Mouse (Mus musculus) left cerebral cortex, adult 2 months (tissue): ENCODE results near the gene Dync1i2. TPM values are rescaled to one million over a fixed set of nuclear protein-coding genes. Genes with fewer than 3 reads are reported as not detected.

Source experiments
- DNase-seq, 2 experiments: peaks; one replicate each; pipeline ENCODE4 v3.0.0; 2021 to 2022; ENCODE audit warnings: low spot score in 2 of 2, mixed read lengths in 1 of 2; ENCODE audit errors: extremely low spot score in 1 of 2
- H3K27ac ChIP-seq: fragments of 200-600 bp; 2 replicates; pipeline ENCODE4 v1.8.1; 2022
- H3K4me3 ChIP-seq: fragments of 200-600 bp; 2 replicates; pipeline ENCODE4 v1.8.1; 2022
- CTCF ChIP-seq: fragments of 200-600 bp; IDR thresholded peaks from 2 replicates; pipeline ENCODE4 v1.8.1; 2022; ENCODE audit warnings: antibody characterized with exemption, mild to moderate bottlenecking, moderate library complexity
- intact Hi-C: fragments of 180-260 bp; cut with DNase I; formaldehyde crosslinking; loops from one replicate; pipeline ENCODE4 v1.15.1; 2025
- total RNA-seq, 2 experiments: library from RNA; stranded (reverse); gene quantifications; 2 replicates each; pipeline ENCODE4 v1.2.3; 2021

The Dync1i2 gene
- total RNA-seq, 2 experiments from 2014 or later, result 129 to 136 TPM

DNA sequence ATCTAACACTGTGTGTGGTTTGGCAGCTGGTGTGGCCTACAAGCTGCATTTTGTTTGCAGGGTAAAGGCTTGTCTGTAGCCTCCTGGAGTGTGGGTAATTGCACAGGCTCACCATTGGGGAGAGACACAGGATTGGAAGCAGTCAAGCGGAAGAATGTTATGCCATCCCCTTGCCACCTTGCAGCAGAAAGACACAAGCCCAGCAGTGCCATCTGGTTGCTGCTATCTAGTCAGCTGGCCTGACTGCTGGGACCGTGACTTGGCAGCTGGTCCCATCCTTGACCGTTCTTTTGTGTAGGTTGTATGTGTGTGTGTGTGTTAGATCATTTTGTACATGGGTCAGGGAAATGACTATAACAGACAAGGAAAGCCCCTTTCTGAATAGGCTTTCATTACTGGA, 33.9 kb downstream of the Dync1i2 start:
- peak; percentile 24 to 36 for DNase-seq
- H3K4me3 ChIP-seq, result no peak overlapping the region
- peak; percentile 32 for TF ChIP-seq CTCF
- intact Hi-C loops, result loop anchor here (10.0 kb wide), 1 partner anchor 541 kb away; no protein-coding TSS in a partner anchor
- peak overlapping the region; percentile 67 for H3K27ac ChIP-seq

DNA sequence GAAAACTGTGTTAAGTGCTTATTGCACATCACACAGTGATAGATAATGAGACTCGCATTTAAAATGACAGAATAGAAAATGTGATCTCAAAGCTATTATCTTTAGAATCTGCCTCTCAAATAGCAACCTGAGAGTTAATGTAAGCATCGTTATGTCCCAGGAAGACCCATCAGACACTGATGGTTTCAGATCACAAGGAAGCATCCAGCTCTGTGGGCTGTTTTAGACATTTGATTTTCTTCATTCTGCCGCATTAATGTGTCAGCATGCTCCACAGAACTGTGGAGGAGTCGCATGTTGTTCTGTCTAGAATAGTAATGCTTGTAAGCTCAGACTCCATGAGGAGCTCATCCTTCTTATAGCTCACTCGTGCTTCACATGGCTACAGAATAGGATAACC, 34.6 kb downstream of the Dync1i2 start:
- intact Hi-C loops, result loop anchor here (10.0 kb wide), 1 partner anchor 541 kb away; no protein-coding TSS in a partner anchor
- no peak for TF ChIP-seq CTCF
- Histone ChIP-seq H3K27ac (peak overlapping the region; percentile 67), H3K4me3 (no peak overlapping the region)
- no peak for DNase-seq

- DNase-seq, result no peak
- no peak for TF ChIP-seq CTCF
- Histone ChIP-seq H3K27ac (no peak overlapping the region), H3K4me3 (no peak overlapping the region)
- intact Hi-C loops, result loop anchor here (10.0 kb wide), 1 partner anchor 543 kb away; no protein-coding TSS in a partner anchor
Observed at GRCm38 (mm10) chr2:71248071-71248470, 36.6 kb downstream of the Dync1i2 start.

GRCm38 (mm10) chr2:71250841-71251240, 39.3 kb downstream of the Dync1i2 start:
- TF ChIP-seq CTCF, result peak; percentile 53
- Histone ChIP-seq H3K27ac (no peak overlapping the region), H3K4me3 (no peak overlapping the region)
- no peak for DNase-seq
- intact Hi-C loops, result loop anchor here (5.0 kb wide), 1 partner anchor 566 kb away; no protein-coding TSS in a partner anchor

DNA sequence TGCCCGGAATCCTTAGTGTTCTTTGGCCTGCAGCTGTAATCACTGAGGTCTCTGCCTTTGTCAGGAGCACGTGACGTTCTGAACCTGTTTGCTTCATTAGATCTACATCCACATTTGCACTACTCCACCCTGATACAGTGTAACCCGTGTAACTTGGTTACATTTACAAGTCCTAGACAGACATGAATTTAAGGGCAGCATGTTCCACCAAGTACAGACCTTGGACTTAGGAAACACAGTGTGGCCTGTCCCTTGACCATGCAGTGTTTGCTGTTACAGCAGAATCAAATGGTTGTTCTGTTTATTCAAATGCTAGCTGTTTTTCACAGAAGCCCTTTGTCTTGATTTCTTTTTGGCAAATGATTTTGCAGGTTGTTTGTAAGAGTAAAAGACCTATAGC, 43.3 kb downstream of the Dync1i2 start:
- H3K4me3 ChIP-seq, result no peak overlapping the region
- no peak for TF ChIP-seq CTCF
- H3K27ac ChIP-seq, result no peak overlapping the region; the same call in 1 of the 2 replicates
- no peak for DNase-seq
- intact Hi-C loops, result loop anchor here (5.0 kb wide), 1 partner anchor 562 kb away; no protein-coding TSS in a partner anchor

DNA sequence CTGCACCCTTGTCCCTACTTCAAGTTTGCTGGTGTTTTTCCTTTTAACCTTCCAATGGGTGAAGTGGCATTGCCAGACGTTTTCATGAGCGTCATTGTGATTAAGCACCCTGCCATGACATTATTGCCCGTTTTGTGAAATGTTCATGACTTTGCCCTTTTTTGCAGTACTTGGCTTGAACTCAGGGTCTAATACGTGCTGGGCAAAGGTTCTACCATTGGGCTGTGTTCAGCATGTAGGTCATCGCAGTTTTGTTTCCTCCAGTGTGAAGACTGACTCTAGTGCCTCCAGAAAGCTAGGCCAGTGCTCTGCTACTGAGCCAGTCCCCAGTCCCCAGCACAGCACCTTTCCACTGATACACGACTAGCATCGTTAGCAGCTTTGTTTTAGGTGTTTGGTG, 45.1 kb downstream of the Dync1i2 start:
- Histone ChIP-seq H3K27ac (no peak overlapping the region), H3K4me3 (no peak overlapping the region)
- no peak for DNase-seq
- no peak for TF ChIP-seq CTCF
- intact Hi-C loops, result no loop called here

- intact Hi-C loops, result no loop called here
- H3K27ac ChIP-seq, result no peak overlapping the region
- no peak for TF ChIP-seq CTCF
- no peak overlapping the region for H3K4me3 ChIP-seq
- DNase-seq, result no peak
Observed at GRCm38 (mm10) chr2:71264585-71264984, 53.1 kb downstream of the Dync1i2 start.

- Histone ChIP-seq H3K27ac (no peak overlapping the region), H3K4me3 (no peak overlapping the region)
- TF ChIP-seq CTCF, result no peak
- intact Hi-C loops, result no loop called here
- DNase-seq, result no peak
Observed at GRCm38 (mm10) chr2:71268691-71269090, 57.2 kb downstream of the Dync1i2 start.

- intact Hi-C loops, result no loop called here
- no peak for DNase-seq
- H3K4me3 ChIP-seq, result no peak overlapping the region
- no peak for TF ChIP-seq CTCF
- no peak overlapping the region for H3K27ac ChIP-seq
Observed at GRCm38 (mm10) chr2:71269332-71269731, 57.8 kb downstream of the Dync1i2 start.

DNA sequence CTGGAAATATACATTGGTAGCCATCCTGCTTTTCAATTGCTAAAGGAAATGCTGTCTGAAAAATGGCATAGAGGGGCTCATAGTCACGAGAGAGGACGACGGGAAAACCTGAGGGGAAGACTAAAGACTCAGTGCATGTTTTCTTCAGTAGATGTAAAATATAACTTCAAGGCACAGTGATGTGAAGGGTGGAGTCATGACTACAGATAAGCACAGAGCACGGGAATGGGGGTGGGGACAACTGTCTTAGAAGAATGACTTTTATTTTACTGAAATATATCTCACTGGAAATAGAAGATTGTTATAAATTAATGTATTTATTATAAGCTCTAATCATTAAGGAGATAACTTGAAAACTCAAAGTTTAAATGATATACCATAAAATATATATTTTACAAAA, 58.6 kb downstream of the Dync1i2 start:
- TF ChIP-seq CTCF, result no peak
- intact Hi-C loops, result no loop called here

DNA sequence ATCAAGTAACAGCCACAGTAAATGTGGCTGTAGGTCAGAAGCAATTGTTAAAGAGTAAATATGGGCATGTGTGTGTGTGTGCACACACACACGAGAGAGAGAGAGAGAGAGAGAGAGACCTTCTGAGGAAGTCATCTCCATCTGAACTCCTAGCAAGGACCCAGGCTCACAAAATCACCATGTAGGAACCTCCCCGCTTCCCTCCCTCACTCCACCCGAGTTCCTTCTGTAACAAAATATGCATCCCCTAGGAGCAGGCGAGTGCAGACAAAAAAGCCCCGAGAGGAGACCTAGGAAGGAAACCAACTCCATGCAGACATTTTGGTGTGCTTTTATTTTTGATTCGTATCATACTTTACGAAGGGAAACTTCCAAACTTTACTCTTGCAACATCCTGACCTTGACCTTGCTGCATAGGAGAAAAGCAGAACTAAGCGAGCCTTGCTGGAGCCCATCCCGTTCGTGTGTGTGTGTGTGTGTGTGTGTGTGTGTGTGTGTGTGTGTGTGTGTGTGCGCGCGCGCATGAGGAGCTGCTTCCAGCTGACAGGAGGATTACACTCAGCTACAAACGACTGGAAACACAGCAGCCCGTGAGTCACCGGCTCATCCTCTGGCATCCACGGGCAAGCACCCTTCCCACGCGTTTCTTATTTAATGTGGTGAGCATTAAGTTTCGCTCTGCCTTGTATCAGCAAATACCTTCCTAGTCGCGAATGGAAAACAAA, 62.6 kb downstream of the Dync1i2 start:
- peak in 1 of 2 experiments; percentile 49 for DNase-seq
- Histone ChIP-seq H3K27ac (no peak overlapping the region), H3K4me3 (no peak overlapping the region)
- no peak for TF ChIP-seq CTCF
- intact Hi-C loops, result no loop called here

More for the DNA sequence above, 58.6 kb downstream of the Dync1i2 start:
- DNase-seq, result no peak
- Histone ChIP-seq H3K4me3 (no peak overlapping the region), H3K27ac (no peak overlapping the region)

DNA sequence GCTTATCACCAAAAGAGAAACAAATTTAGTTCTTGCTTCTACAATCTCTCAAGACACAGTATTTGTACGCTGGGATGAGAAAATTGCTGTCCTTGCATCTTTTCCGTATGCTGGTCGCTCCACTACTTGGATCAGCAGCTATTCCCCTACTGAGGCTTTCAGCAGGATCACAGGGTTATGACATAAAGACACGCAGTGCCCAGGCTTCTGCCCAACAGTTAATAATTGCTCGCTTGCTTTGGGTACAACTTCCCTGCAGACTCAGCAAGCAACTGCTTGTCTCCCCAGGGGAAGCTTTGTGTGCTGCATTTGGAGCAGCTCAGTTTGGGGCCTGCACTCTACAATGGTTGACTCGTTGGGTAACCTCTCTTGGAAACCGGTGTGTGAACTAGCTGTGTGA, 64.2 kb downstream of the Dync1i2 start:
- no peak for DNase-seq
- no peak overlapping the region for H3K4me3 ChIP-seq
- no peak overlapping the region for H3K27ac ChIP-seq
- intact Hi-C loops, result no loop called here
- no peak for TF ChIP-seq CTCF
